Mouse (Mus musculus): ENCODE results near the gene Lsmem1.

The Lsmem1 gene

DNA sequence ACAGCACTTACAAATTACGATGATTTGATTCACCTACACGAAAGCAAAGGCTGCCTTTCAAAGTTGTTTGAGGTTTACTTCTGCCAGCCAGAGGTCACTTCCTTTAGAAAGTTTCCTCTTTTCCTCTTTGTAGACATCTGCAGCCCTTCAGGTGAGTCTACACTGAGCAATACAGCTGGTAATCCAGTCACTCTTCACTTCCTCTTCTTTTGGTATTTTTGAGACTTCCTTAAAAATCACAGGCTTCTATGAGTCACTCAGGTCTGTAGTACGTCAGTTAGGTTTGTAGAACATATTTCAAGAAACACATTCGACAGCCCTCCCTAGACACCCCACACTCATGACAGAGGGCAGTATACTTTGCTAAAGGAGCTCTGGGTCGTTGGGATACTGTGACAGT, 58.6 kb downstream of the Lsmem1 start:
- DNase-seq (ENCODE audit: low spot score): no peak

- DNase-seq (ENCODE audit: low spot score): no peak
Measured at GRCm38 (mm10) chr12:40139484-40140245, 59.6 kb downstream of the Lsmem1 start.

DNA sequence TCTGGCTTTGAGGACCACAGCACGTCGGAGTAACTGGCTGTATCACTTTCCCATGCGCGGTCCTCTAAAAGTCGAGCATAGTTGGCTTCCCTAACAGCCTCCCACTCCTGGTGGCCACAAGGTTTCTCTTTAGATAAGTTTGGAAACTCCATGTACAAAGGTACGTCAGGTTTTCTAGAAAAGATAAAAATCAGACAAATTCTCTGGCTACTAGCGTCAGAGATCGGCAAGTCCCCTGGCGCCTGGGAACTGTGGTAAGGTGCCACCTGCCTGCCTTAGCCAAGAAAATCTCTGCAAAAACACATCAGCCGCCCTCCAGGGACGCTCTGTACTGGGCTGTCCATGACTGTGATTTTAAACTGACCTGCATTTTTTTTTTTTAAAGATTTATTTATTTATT, 64.8 kb downstream of the Lsmem1 start:
- no peak for DNase-seq (ENCODE audit: low spot score)

DNA sequence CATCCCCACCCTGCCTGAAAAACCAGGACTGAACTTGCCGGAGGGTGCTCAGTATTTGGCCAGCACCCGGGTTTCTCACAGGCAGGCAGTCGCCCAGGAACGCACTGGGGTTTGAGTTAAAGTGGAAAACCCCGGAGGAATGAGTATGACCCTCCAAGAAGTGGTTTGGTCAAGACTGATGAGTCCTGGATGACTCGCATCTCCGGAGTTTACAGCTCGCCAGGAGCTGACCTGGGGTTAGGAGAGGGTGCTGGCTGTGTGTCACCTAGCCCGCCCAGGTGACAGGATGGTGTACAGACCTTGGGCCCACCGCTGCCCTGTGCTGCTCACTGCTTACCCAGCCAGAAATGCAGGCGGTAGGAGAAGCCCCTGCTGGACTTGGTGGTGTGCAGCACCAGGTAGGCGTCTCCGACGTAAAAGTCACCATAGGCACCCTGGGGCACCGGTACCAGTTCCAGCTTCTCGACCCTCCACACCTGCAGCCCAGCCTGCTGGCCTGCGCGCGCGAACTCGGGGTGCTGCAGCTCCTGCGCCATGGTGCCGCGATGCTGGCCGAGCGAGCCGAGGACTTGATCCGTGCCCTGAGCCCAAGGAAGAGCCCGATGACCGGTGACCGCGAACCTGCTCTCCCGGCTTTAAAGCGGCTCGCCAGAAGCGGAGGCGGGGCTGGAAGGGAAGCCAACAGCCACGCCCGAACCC, 65.6 kb downstream of the Lsmem1 start, which contains the start of gene Scin:
Scin (minus strand) TSS at position 656 of the 699 bp plus-strand sequence.
- DNase-seq (ENCODE audit: low spot score): no peak

DNA sequence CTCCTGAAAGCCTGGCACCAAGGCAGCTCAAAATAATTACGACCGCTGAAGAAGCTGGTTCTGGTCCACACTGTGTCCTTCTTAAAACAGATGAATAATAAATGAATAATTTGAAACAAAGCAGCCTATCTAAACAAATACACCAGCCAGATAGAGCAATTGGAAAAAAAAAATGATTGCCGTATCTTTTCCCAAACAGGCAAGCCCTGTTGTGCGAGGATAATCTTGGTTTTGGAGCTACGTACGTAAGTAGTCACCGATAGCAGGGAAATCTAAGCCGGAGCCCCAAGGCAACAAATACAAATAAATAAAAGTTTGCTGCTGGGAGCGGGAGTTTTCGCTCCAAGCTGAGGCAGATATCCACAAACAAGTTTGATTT, 66.1 kb downstream of the Lsmem1 start:
- DNase-seq (ENCODE audit: low spot score): no peak
